Mouse (Mus musculus) limb, embryonic 11.5 days (tissue): ENCODE results near the gene Ppm1b. TPM values are rescaled to one million over a fixed set of nuclear protein-coding genes. Genes with fewer than 3 reads are reported as not detected.

Source experiments
- ATAC-seq: fragments of 200-750 bp; cut with Nextera tagmentation; 2 replicates; pipeline ENCODE4 v1.8.0; 2017; ENCODE audit warnings: low read depth; ENCODE audit not compliant: insufficient number of reproducible peaks, low FRiP score, low TSS enrichment
- DNase-seq: peaks from one replicate; pipeline ENCODE4 v3.0.0-alpha.2; 2015; ENCODE audit warnings: low spot score
- H3K27ac ChIP-seq: fragments of 300-500 bp; sonication (generic); replicated peaks from 2 replicates; pipeline ENCODE4 v1.5.1; 2014; ENCODE audit warnings: low read depth, mild to moderate bottlenecking, low read length
- H3K27me3 ChIP-seq: fragments of 300-500 bp; sonication (generic); 2 replicates; pipeline ENCODE4 v1.6.1; 2014; ENCODE audit warnings: mild to moderate bottlenecking, low read length, mixed read lengths; ENCODE audit not compliant: control insufficient read depth, insufficient read depth
- H3K36me3 ChIP-seq: fragments of 300-500 bp; sonication (generic); 2 replicates; pipeline ENCODE4 v1.6.1; 2014; ENCODE audit warnings: mild to moderate bottlenecking, low read length, moderate library complexity, mixed read lengths; ENCODE audit not compliant: control insufficient read depth, insufficient read depth
- H3K4me1 ChIP-seq: fragments of 300-500 bp; sonication (generic); 2 replicates; pipeline ENCODE4 v1.6.1; 2014; ENCODE audit warnings: low read length, mixed read lengths; ENCODE audit not compliant: control insufficient read depth, insufficient read depth
- H3K4me2 ChIP-seq: fragments of 300-500 bp; sonication (generic); 2 replicates; pipeline ENCODE4 v1.6.1; 2014; ENCODE audit warnings: low read depth, mild to moderate bottlenecking, moderate library complexity; ENCODE audit not compliant: severe bottlenecking
- H3K4me3 ChIP-seq: fragments of 300-500 bp; sonication (generic); 2 replicates; pipeline ENCODE4 v1.5.1; 2014; ENCODE audit warnings: low read depth, low read length
- H3K9ac ChIP-seq: fragments of 300-500 bp; sonication (generic); 2 replicates; pipeline ENCODE4 v1.6.1; 2014; ENCODE audit warnings: mild to moderate bottlenecking, low read length
- H3K9me3 ChIP-seq: fragments of 300-500 bp; sonication (generic); 2 replicates; pipeline ENCODE4 v1.6.1; 2016; ENCODE audit warnings: low read length; ENCODE audit not compliant: control insufficient read depth
- WGBS: fragments of 180-500 bp; shearing (Covaris S2); extraction: QIAGEN DNeasy Blood & Tissue Kit; methylation state at CpG from one replicate; pipeline ENCODE4 v1.1.7; 2014; 5-methylcytosine and 5-hydroxymethylcytosine counted together
- polyA plus RNA-seq: library from polyadenylated mRNA; unstranded; fragments of >200 nt; fragmentation: Nextera tagmentation; extraction: Ambion mirVana; gene quantifications from 2 replicates; pipeline ENCODE4 v1.2.1, GENCODE M21; 2014

Gene Ppm1b
- polyA plus RNA-seq, 1 experiment from 2014 or later = 81.6 TPM

- DNase-seq (no peak), ATAC-seq (no peak)
- Histone ChIP-seq H3K4me1 (no peaks in the 10 kb centered on the region), H3K9me3 (no peaks in the 10 kb centered on the region), H3K27ac (no peak overlapping the region), H3K4me3 (no peak overlapping the region), H3K27me3 (no peaks in the 10 kb centered on the region), H3K4me2 (no peak overlapping the region), H3K36me3 (peaks cover 5% of the 10 kb centered on the region; the same call in 1 of the 2 replicates), H3K9ac (no peak overlapping the region)
- WGBS = 68% methylated on average over 11 of the region's 11 CpGs
These were observed 115.8 kb downstream of the Ppm1b start for GRCm38 (mm10) chr17:85072383-85072782.

GRCm38 (mm10) chr17:85073214-85073613, 116.7 kb downstream of the Ppm1b start:
- ATAC-seq (no peak), DNase-seq (no peak)
- WGBS = 82% methylated on average over 7 of the region's 7 CpGs

More at GRCm38 (mm10) chr17:85073214-85073613, 116.7 kb downstream of the Ppm1b start:
- H3K4me1 ChIP-seq = no peaks in the 10 kb centered on the region
- no peak overlapping the region for H3K4me3 ChIP-seq
- peaks cover 5% of the 10 kb centered on the region; the same call in 1 of the 2 replicates for H3K36me3 ChIP-seq
- H3K9me3 ChIP-seq = no peaks in the 10 kb centered on the region
- H3K4me2 ChIP-seq = no peak overlapping the region
- no peak overlapping the region for H3K27ac ChIP-seq
- no peak overlapping the region for H3K9ac ChIP-seq
- H3K27me3 ChIP-seq = no peaks in the 10 kb centered on the region

Other genes starting within 250 kb of the Ppm1b start
- 59.0 and 60.8 TPM in 2 replicates for gene Lrpprc, start 166.0 kb upstream of the Ppm1b start, polyA plus RNA-seq
- 0.16 and 0.44 TPM in 2 replicates for gene Slc3a1, start 71.6 kb downstream of the Ppm1b start, polyA plus RNA-seq
- gene Prepl, start 133.5 kb downstream of the Ppm1b start, polyA plus RNA-seq = 35.3 and 37.6 TPM in 2 replicates
- 11.4 and 11.6 TPM in 2 replicates for gene Camkmt, start 133.8 kb downstream of the Ppm1b start, polyA plus RNA-seq